Mouse (Mus musculus) olfactory bulb, adult 2 months (tissue): ENCODE results near the gene Ccdc149. TPM values are rescaled to one million over a fixed set of nuclear protein-coding genes. Genes with fewer than 3 reads are reported as not detected.
A peak's percentile ranks its signal among the peaks of the same experiment; 100 is the strongest.

ENCODE experiments used
- H3K27ac ChIP-seq: fragments of 200-500 bp; 2 replicates; pipeline ENCODE4 v1.5.1; 2012; ENCODE audit warnings: low read depth, low read length; ENCODE audit not compliant: insufficient read depth
- H3K4me1 ChIP-seq: fragments of 200-500 bp; 2 replicates; pipeline ENCODE4 v1.6.1; 2012; ENCODE audit warnings: low read length; ENCODE audit not compliant: control insufficient read depth, insufficient read depth
- H3K4me3 ChIP-seq: fragments of 200-500 bp; 2 replicates; pipeline ENCODE4 v1.5.1; 2012; ENCODE audit warnings: mild to moderate bottlenecking, low read depth, low read length, moderate library complexity; ENCODE audit not compliant: insufficient read depth
- CTCF ChIP-seq: fragments of 200-500 bp; IDR thresholded peaks from 2 replicates; pipeline ENCODE4 v1.5.1; 2012; ENCODE audit warnings: low read depth, mild to moderate bottlenecking, low read length, moderate library complexity; ENCODE audit not compliant: insufficient read depth
- POLR2A ChIP-seq: fragments of 200-500 bp; IDR thresholded peaks from 2 replicates; pipeline ENCODE4 v1.6.1; 2012; ENCODE audit warnings: mild to moderate bottlenecking, low read depth, low read length, moderate library complexity; ENCODE audit not compliant: insufficient read depth
- WGBS: fragments of 180-500 bp; shearing (Covaris S2); methylation state at CpG from one replicate; pipeline ENCODE4 v1.1.7; 2018; 5-methylcytosine and 5-hydroxymethylcytosine counted together
- polyA plus RNA-seq: library from polyadenylated mRNA; stranded (reverse); fragments of >200 nt; gene quantifications from 2 replicates; pipeline ENCODE4 v1.2.4, GENCODE M21; 2012; ENCODE audit warnings: low replicate concordance; ENCODE audit not compliant: missing spikeins, insufficient read depth, insufficient read length

The Ccdc149 gene
- polyA plus RNA-seq, 1 experiment = not detected

DNA sequence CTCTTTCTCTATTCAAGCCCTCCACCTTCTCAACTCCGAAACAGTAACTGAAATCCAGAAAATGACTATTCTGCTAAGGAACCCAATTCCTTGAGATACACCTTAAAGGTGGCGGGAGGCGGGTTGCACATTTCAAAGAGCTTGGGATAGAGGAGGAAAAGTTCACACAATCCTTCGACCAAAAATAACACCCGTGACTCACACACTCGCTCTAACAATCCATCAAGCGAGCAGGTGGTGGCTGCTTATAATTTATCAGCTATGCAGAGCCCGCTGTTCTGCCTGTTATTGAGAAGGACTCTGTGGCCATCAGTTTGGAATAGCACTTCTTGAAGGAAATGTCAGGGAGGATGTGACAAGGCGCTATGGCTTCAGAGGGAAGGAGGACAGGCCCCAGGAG, 45.5 kb downstream of the Ccdc149 start:
- Histone ChIP-seq H3K27ac (peak overlapping the region; percentile 10; the same call in 1 of the 2 replicates), H3K4me3 (no peak overlapping the region), H3K4me1 (peaks cover 6% of the 10 kb centered on the region; the same call in 1 of the 2 replicates)
- 61% methylated on average over 9 of the region's 9 CpGs for WGBS
- TF ChIP-seq CTCF (no peak), POLR2A (no peak)

DNA sequence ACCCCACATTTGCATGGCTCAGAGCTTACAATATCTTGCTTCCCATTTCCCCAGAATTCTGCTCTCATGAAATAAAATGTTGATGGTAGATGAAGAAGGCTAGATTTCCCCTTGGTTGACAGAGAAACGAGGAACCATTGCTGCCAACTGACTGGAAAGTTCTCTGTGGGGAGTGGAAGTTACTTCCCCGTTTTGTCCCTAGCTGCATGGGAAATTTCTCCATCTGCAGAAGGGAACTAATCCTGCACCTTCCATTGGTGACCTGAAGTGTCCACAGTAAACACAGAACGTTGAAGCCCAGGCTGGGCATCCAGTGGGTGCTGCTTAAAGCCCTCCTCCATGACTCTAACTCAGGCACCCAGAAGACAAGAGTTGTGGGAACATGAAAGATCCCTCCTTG, 47.4 kb downstream of the Ccdc149 start:
- 80% methylated on average over 3 of the region's 3 CpGs for WGBS
- no peak overlapping the region for H3K27ac ChIP-seq
- peaks cover 6% of the 10 kb centered on the region; the same call in 1 of the 2 replicates for H3K4me1 ChIP-seq
- TF ChIP-seq CTCF = no peak
- no peak for TF ChIP-seq POLR2A
- no peak overlapping the region for H3K4me3 ChIP-seq

DNA sequence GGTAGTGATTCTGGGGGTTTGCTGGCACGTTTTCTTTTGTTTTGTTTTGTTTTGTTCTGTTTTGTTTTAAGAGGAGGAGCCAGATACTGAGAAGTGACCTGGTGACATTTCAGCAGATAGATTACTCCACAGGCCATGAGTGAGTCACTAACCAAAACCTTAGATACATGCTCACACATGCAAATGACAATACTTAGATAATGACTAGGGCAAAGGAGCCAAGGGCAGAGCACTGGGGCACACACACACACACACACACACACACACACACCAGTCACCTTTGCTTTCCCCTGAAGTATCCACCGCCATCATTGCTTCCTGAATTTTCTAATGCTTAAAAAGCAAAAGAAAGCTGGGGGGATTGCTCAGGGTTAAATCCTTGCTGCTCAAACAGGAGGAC, 54.8 kb downstream of the Ccdc149 start:
- Histone ChIP-seq H3K4me1 (no peaks in the 10 kb centered on the region), H3K4me3 (no peak overlapping the region), H3K27ac (no peak overlapping the region)
- TF ChIP-seq CTCF (no peak), POLR2A (no peak)
- WGBS = 64% methylated on average over 2 of the region's 2 CpGs

DNA sequence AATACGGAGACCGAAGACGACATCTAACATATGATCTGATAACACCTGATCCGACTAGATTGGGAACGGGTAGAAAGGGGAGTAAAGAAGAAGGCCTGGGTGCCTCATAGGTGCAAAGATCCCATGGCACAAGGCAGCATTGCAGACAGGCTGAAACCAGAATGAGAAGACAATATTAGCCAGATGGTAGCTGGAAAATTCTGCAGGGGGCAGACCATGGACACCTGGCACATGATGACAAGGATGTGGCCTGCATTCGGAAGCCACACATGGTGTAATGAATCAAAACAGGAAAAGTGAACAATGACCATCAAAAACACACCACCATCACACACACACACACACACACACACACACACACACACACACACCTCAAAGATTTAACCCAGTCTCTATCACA, 55.4 kb downstream of the Ccdc149 start:
- Histone ChIP-seq H3K4me1 (no peaks in the 10 kb centered on the region), H3K27ac (no peak overlapping the region), H3K4me3 (no peak overlapping the region)
- 88% methylated on average over 6 of the region's 6 CpGs for WGBS
- TF ChIP-seq POLR2A (no peak), CTCF (no peak)

DNA sequence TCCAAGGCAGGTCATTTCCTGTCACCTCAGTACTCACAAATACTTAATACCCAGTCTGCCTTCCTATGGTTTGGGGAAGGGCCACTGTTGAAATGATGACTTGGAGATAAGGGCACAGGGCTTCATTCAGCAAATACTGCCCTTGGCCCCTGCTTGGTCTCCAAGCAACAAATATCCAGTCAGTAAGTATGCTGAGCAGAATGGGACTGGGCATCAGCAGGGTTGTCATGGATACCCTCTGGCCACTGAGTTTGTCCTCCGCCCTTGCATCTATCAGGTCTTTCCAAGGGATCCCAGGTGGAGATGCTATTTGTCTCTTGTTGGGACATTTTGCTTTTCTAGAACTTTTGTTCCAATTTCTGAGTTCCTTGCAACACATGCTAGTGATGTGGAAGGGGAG, 56.1 kb downstream of the Ccdc149 start:
- Histone ChIP-seq H3K4me1 (peaks cover under 1% of the 10 kb centered on the region; the same call in 1 of the 2 replicates), H3K27ac (no peak overlapping the region), H3K4me3 (no peak overlapping the region)
- TF ChIP-seq POLR2A (no peak), CTCF (no peak)
- 88% methylated on average over 1 of the region's 1 CpGs for WGBS

DNA sequence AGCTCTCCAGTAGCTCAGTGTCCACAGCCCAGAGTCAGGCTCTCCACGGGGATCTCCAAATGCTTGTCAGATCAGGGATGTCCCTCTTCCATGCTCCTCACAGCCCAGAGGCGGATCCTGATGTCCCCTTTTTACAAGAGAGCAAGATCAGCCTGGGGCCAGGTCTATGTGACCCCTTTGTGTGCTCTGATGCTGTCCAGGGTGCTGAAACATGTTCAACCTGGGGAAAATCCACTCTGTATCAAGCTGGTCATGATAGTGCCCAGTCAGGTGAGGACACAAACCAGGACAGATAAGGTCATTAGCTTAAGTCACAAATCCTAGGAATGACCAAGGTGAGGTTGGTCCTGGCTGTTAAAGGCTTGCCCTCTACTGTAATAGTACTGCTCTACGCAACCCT, 59.8 kb downstream of the Ccdc149 start:
- Histone ChIP-seq H3K27ac (no peak overlapping the region), H3K4me1 (peaks cover 7% of the 10 kb centered on the region), H3K4me3 (no peak overlapping the region)
- TF ChIP-seq CTCF = no peak
- TF ChIP-seq POLR2A = no peak
- 78% methylated on average over 3 of the region's 3 CpGs for whole genome bisulfite sequencing

DNA sequence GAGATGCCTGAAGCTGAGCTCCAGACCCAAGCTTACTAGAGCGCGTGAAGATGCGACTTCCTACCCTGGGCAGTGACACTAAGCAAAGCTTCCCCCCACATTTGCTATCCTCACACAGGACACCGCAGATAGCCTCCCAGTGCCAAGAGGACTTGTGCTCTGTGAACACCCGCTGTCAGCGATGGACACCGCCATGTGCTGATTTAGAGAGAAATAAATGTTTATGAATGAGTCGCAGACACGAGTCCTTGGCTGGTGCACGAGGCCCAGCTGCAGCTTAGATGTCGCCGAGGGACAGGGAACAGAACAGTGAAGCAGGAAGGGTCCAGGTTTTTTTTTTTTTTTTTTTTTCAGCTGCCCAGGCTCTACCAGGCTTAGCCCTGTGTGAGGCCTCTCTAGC, 61.1 kb downstream of the Ccdc149 start:
- peaks cover 7% of the 10 kb centered on the region for H3K4me1 ChIP-seq
- no peak for TF ChIP-seq CTCF
- no peak for TF ChIP-seq POLR2A
- H3K27ac ChIP-seq = no peak overlapping the region
- no peak overlapping the region for H3K4me3 ChIP-seq
- 78% methylated on average over 12 of the region's 12 CpGs for WGBS

DNA sequence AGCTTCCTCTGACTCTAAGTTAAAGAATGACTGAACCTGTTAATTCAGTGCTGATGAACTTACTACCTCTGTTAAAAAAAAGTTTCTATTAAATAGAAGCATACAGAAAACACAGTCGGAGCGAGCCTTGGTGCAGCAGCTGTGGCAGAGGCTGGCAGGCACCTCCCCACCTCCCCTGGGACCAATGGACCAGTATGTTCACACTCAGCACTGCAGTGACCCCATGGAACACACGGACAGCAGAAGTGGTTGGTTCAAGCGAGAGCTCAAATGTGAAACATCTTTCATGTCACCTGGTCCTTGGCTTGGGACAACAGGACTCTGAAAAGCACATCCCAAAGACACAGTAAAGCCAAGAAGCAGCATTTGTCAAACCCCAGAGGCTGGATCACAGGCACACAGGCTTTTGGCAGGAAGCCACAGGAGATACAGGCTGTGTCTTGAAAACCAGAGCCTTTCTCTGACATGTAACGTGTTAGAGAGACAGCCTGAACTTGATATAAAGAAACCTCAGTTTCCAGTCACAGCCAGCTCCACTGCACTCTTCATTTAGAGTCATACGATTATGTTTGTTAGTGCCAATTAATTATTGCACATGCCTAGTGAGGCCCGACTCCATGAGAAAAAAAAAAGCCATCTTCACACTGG, 62.5 kb downstream of the Ccdc149 start:
- no peak for TF ChIP-seq POLR2A
- no peak for TF ChIP-seq CTCF
- H3K27ac ChIP-seq = no peak overlapping the region
- WGBS = 57% methylated on average over 7 of the region's 7 CpGs
- no peak overlapping the region for H3K4me3 ChIP-seq
- H3K4me1 ChIP-seq = peaks cover 7% of the 10 kb centered on the region

DNA sequence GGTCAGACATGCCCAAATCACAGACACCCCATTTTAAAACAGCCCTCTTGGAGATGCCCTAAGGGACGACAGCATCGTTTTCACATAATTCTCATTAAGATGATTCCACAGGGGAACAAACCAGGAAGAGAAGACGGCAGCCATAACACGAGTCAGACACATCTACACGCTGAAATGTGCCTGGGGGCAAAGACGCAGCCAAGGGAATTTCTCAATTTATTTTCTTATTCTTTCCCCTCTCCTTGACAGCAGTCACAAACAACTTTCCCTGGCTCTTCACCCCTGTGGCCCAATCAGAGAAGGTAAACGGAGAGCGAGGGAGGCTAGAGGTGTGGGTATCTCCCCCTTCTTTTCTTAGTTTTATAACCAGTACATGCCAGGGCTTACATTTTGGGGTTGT, 66.9 kb downstream of the Ccdc149 start:
- H3K4me1 ChIP-seq = peaks cover 4% of the 10 kb centered on the region
- TF ChIP-seq CTCF (no peak), POLR2A (no peak)
- WGBS = 88% methylated on average over 8 of the region's 8 CpGs
- H3K27ac ChIP-seq = no peak overlapping the region
- no peak overlapping the region for H3K4me3 ChIP-seq
